Mouse (Mus musculus): Measurements from ENCODE around the gene Dgkg.

DNA sequence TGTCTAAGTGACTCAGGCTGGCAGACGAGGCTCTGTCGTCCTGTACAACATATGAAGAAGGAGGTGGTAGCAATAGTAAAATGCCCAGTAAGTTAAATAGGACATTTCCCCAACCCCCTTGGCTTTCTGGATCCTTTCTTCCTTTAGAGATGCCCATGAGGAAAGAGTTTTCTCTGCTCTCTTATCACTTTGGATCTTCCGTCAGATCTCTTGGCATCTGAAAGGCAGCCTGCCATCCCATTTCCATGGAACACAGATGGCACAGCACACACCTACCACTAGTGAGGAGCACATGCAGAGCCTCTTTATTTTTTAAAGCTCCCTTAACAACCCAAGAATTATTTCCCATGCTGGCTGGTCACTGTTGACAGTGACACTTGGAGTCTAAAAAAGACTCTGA lies 194.8 kb downstream of the Dgkg start:
- TF ChIP-seq CTCF (IDR thresholded peaks at IDR 0.05) (no peak), EP300 (IDR thresholded peaks at IDR 0.05) (no peak)
